Mouse (Mus musculus) intestine, embryonic 16.5 days (tissue): Measurements from ENCODE around the gene Thada. TPM values are rescaled to one million over a fixed set of nuclear protein-coding genes. Genes with fewer than 3 reads are reported as not detected.

Experiments used
- ATAC-seq: fragments of 200-750 bp; cut with Nextera tagmentation; 2 replicates; pipeline ENCODE4 v1.8.0; 2017; ENCODE audit warnings: moderate TSS enrichment, moderate library complexity
- H3K27ac ChIP-seq: fragments of 300-500 bp; sonication (generic); 2 replicates; pipeline ENCODE4 v1.5.1; 2014; ENCODE audit warnings: mild to moderate bottlenecking, low read length
- H3K27me3 ChIP-seq: fragments of 300-500 bp; sonication (generic); replicated peaks from 2 replicates; pipeline ENCODE4 v1.6.1; 2014; ENCODE audit warnings: low read length, control low read depth, mixed read lengths; ENCODE audit not compliant: control insufficient read depth, insufficient read depth
- H3K36me3 ChIP-seq: fragments of 300-500 bp; sonication (generic); 2 replicates; pipeline ENCODE4 v1.6.1; 2014; ENCODE audit warnings: low read length, control low read depth; ENCODE audit not compliant: control insufficient read depth, insufficient read depth
- H3K4me1 ChIP-seq: fragments of 300-500 bp; sonication (generic); 2 replicates; pipeline ENCODE4 v1.6.1; 2014; ENCODE audit warnings: low read length, control low read depth, mixed read lengths; ENCODE audit not compliant: control insufficient read depth, insufficient read depth
- H3K4me2 ChIP-seq: fragments of 300-500 bp; sonication (generic); 2 replicates; pipeline ENCODE4 v1.6.1; 2014; ENCODE audit warnings: low read depth, low read length, control low read depth
- H3K4me3 ChIP-seq: fragments of 300-500 bp; sonication (generic); 2 replicates; pipeline ENCODE4 v1.5.1; 2014; ENCODE audit warnings: mild to moderate bottlenecking, low read length
- H3K9ac ChIP-seq: fragments of 300-500 bp; sonication (generic); 2 replicates; pipeline ENCODE4 v1.6.1; 2014; ENCODE audit warnings: low read depth, low read length
- H3K9me3 ChIP-seq: fragments of 300-500 bp; sonication (generic); 2 replicates; pipeline ENCODE4 v1.6.1; 2016; ENCODE audit warnings: low read length, control low read depth; ENCODE audit not compliant: control insufficient read depth
- WGBS: fragments of 180-500 bp; shearing (Covaris S2); extraction: QIAGEN DNeasy Blood & Tissue Kit; methylation state at CpG from one replicate; pipeline ENCODE4 v1.1.7; 2014; 5-methylcytosine and 5-hydroxymethylcytosine counted together
- polyA plus RNA-seq: library from polyadenylated mRNA; unstranded; fragments of >200 nt; fragmentation: Nextera tagmentation; extraction: Ambion mirVana; gene quantifications from 2 replicates; pipeline ENCODE4 v1.2.1, GENCODE M21; 2015

Gene Thada
- polyA plus RNA-seq, 1 experiment from 2014 or later = 5.3 TPM

- WGBS = 71% methylated on average over 3 of the region's 3 CpGs
These were observed 36.3 kb upstream of the Thada start for GRCm38 (mm10) chr17:84502341-84502740.

GRCm38 (mm10) chr17:84498639-84499038 lies 32.6 kb upstream of the Thada start:
- H3K4me3 ChIP-seq = no peak overlapping the region
- 50% methylated on average over 5 of the region's 5 CpGs for WGBS
- no peaks in the 10 kb centered on the region for H3K27me3 ChIP-seq
- no peak overlapping the region for H3K9ac ChIP-seq
- H3K9me3 ChIP-seq = no peaks in the 10 kb centered on the region
- H3K4me2 ChIP-seq = no peak overlapping the region
- H3K4me1 ChIP-seq = no peaks in the 10 kb centered on the region
- no peaks in the 10 kb centered on the region for H3K36me3 ChIP-seq
- no peak for ATAC-seq
- no peak overlapping the region for H3K27ac ChIP-seq

More at GRCm38 (mm10) chr17:84502341-84502740, 36.3 kb upstream of the Thada start:
- H3K4me3 ChIP-seq = no peak overlapping the region
- no peak overlapping the region for H3K4me2 ChIP-seq
- H3K4me1 ChIP-seq = no peaks in the 10 kb centered on the region
- no peaks in the 10 kb centered on the region for H3K9me3 ChIP-seq
- H3K9ac ChIP-seq = no peak overlapping the region
- ATAC-seq = no peak
- no peaks in the 10 kb centered on the region for H3K36me3 ChIP-seq
- H3K27me3 ChIP-seq = no peaks in the 10 kb centered on the region
- H3K27ac ChIP-seq = no peak overlapping the region

- Histone ChIP-seq H3K4me3 (no peak overlapping the region), H3K9ac (no peak overlapping the region), H3K36me3 (no peaks in the 10 kb centered on the region), H3K4me2 (no peak overlapping the region), H3K4me1 (no peaks in the 10 kb centered on the region), H3K27me3 (no peaks in the 10 kb centered on the region), H3K9me3 (no peaks in the 10 kb centered on the region), H3K27ac (no peak overlapping the region)
- WGBS = 58% methylated on average over 3 of the region's 3 CpGs
- ATAC-seq = no peak
These were observed 32.1 kb upstream of the Thada start for GRCm38 (mm10) chr17:84497972-84498604.

- H3K27me3 ChIP-seq = no peaks in the 10 kb centered on the region
- WGBS = 46% methylated on average over 2 of the region's 2 CpGs
- no peak for ATAC-seq
- no peak overlapping the region for H3K4me2 ChIP-seq
- H3K36me3 ChIP-seq = no peaks in the 10 kb centered on the region
- H3K9me3 ChIP-seq = no peaks in the 10 kb centered on the region
- H3K4me1 ChIP-seq = no peaks in the 10 kb centered on the region
- no peak overlapping the region for H3K4me3 ChIP-seq
- H3K9ac ChIP-seq = no peak overlapping the region
- H3K27ac ChIP-seq = no peak overlapping the region
These were observed 31.6 kb upstream of the Thada start for GRCm38 (mm10) chr17:84497559-84497958.

- Histone ChIP-seq H3K9ac (no peak overlapping the region), H3K4me3 (no peak overlapping the region), H3K36me3 (no peaks in the 10 kb centered on the region), H3K4me2 (no peak overlapping the region), H3K9me3 (no peaks in the 10 kb centered on the region), H3K27ac (no peak overlapping the region), H3K4me1 (no peaks in the 10 kb centered on the region), H3K27me3 (no peaks in the 10 kb centered on the region)
- no peak for ATAC-seq
- WGBS = 82% methylated on average over 5 of the region's 5 CpGs
These were observed 31.0 kb upstream of the Thada start for GRCm38 (mm10) chr17:84497026-84497425.

- Histone ChIP-seq H3K27ac (no peak overlapping the region), H3K4me1 (no peaks in the 10 kb centered on the region), H3K9ac (no peak overlapping the region), H3K4me2 (no peak overlapping the region), H3K4me3 (no peak overlapping the region), H3K9me3 (no peaks in the 10 kb centered on the region), H3K36me3 (no peaks in the 10 kb centered on the region), H3K27me3 (no peaks in the 10 kb centered on the region)
- ATAC-seq = no peak
- WGBS = 45% methylated on average over 5 of the region's 5 CpGs
These were observed 26.4 kb upstream of the Thada start for GRCm38 (mm10) chr17:84492255-84492880.

GRCm38 (mm10) chr17:84487415-84487814 lies 21.4 kb upstream of the Thada start:
- WGBS = 74% methylated on average over 2 of the region's 2 CpGs
- H3K4me1 ChIP-seq = no peaks in the 10 kb centered on the region
- ATAC-seq = no peak
- no peaks in the 10 kb centered on the region for H3K9me3 ChIP-seq
- H3K9ac ChIP-seq = no peak overlapping the region
- H3K27me3 ChIP-seq = no peaks in the 10 kb centered on the region
- no peak overlapping the region for H3K27ac ChIP-seq
- H3K4me2 ChIP-seq = no peak overlapping the region
- no peaks in the 10 kb centered on the region for H3K36me3 ChIP-seq
- no peak overlapping the region for H3K4me3 ChIP-seq

- Histone ChIP-seq H3K9ac (no peak overlapping the region), H3K4me3 (no peak overlapping the region), H3K27ac (no peak overlapping the region), H3K27me3 (no peaks in the 10 kb centered on the region), H3K36me3 (no peaks in the 10 kb centered on the region), H3K4me2 (no peak overlapping the region), H3K9me3 (no peaks in the 10 kb centered on the region), H3K4me1 (no peaks in the 10 kb centered on the region)
- WGBS = 54% methylated on average over 6 of the region's 6 CpGs
- ATAC-seq = peak; percentile 53; the same call in 1 of the 2 replicates
These were observed 17.8 kb upstream of the Thada start for GRCm38 (mm10) chr17:84483673-84484320.

- no peaks in the 10 kb centered on the region for H3K9me3 ChIP-seq
- no peak for ATAC-seq
- WGBS = 90% methylated on average over 3 of the region's 3 CpGs
These were observed 16.8 kb upstream of the Thada start for GRCm38 (mm10) chr17:84482831-84483230.

More at GRCm38 (mm10) chr17:84482831-84483230, 16.8 kb upstream of the Thada start:
- H3K27me3 ChIP-seq = no peaks in the 10 kb centered on the region
- H3K4me3 ChIP-seq = no peak overlapping the region
- no peaks in the 10 kb centered on the region for H3K4me1 ChIP-seq
- H3K4me2 ChIP-seq = no peak overlapping the region
- no peak overlapping the region for H3K9ac ChIP-seq
- H3K36me3 ChIP-seq = no peaks in the 10 kb centered on the region
- no peak overlapping the region; the same call in 1 of the 2 replicates for H3K27ac ChIP-seq
